Mouse (Mus musculus): ENCODE measurements around the gene Duxf3.
"Not testable (repeated sequence)": the region's sequence is repeated elsewhere in the genome, so short reads cannot be mapped to it uniquely, and the experiment has no call there.

Duxf3 gene

DNA sequence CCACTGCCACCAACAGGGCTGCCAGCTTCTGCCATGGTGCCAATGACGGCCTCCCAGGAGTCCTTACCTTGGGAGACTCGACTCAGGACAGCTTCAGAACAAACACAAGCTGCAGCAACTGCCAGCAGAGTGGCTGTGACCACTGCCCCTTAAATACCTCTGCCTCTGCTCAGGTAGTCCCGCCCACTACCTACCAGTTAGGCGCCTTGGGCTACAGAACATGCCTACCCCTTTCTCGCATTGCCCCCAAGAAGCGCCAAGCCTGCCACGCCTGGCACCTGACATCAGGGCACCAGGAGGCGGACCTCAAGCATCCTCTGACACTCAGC, at the start of gene Duxf3:
TSS of gene Duxf3 (minus strand) at position 35 of the 329 bp plus-strand sequence.
- peak; percentile 9 for DNase-seq (ENCODE audit: low spot score)

DNA sequence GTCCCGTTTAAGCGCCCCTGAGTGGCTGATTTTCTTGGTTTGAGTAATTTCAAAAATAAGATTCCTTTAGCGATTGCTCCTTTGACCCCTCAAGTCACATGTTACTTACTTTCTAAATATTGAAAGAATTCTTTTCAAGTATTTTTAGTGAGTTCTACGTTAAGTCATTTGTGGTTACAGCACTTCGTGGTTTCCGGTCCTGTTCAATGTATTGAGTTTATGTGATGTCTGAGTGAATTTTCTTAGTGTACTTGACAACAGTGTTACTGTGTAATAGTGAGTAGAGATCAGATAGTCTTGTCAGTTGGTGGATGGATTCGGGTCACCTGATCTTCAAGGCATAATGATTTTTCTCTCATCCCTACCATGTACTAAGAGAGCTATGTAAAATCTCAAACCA, 49.8 kb upstream of the Duxf3 start:
- DNase-seq (ENCODE audit: low spot score), result no peak

DNA sequence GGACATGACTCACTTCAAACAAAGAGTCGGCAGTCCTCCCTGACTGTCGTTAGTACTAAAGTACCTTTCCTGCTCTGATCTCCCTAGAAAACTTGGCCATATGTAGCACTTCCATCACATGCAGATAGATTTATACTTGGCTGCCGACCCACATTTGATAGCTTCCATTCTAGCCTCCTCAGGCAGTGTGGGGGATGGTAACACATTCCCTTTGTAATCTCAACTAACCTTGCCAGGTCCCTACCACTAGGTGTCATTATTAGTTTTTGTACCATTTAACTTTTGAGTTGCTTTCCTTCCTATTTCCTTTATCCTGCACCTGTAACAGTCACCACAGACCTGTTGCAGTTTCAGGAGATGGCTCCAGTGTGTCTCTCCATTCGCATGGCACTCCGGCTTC, 26.0 kb upstream of the Duxf3 start:
- peak; percentile 11 for DNase-seq (ENCODE audit: low spot score)

- peak; percentile 78 for DNase-seq (ENCODE audit: low spot score)
Observed at GRCm38 (mm10) chr10:58255954-58256353, 23.5 kb upstream of the Duxf3 start.

- DNase-seq (ENCODE audit: low spot score), result peak; percentile 97
Observed at GRCm38 (mm10) chr10:58255213-58255892, 22.9 kb upstream of the Duxf3 start, which contains the start of gene Gcc2. Gcc2 (plus strand) TSS chr10:58255497.

DNA sequence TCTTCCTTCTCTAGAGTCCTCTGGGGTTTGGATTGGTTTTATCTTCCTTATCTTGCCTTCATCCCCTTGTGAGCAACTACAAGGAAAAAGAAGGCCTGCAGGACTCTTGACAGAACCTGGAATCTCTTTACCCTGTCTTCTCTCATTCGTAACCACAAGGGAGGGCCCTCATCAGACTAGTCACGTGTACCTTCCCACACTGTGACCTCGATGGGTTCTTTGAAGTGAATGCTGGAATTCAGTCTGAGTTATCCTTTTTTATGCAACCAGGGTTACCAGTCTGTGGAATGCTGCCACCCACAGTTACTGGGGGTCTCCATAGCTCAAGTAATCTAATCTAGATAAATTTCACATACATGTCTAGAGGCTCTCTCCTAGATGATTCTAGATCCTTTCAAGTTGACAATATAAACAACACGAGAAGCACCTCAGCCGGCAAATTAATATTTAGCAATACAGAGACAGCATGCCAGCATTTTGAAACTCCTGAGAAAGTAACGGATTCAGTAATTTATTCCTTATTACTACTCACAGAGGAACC, 22.2 kb upstream of the Duxf3 start:
- no peak for DNase-seq (ENCODE audit: low spot score)

- no peak for DNase-seq (ENCODE audit: low spot score)
Observed at GRCm38 (mm10) chr10:58249535-58249934, 17.1 kb upstream of the Duxf3 start.

DNA sequence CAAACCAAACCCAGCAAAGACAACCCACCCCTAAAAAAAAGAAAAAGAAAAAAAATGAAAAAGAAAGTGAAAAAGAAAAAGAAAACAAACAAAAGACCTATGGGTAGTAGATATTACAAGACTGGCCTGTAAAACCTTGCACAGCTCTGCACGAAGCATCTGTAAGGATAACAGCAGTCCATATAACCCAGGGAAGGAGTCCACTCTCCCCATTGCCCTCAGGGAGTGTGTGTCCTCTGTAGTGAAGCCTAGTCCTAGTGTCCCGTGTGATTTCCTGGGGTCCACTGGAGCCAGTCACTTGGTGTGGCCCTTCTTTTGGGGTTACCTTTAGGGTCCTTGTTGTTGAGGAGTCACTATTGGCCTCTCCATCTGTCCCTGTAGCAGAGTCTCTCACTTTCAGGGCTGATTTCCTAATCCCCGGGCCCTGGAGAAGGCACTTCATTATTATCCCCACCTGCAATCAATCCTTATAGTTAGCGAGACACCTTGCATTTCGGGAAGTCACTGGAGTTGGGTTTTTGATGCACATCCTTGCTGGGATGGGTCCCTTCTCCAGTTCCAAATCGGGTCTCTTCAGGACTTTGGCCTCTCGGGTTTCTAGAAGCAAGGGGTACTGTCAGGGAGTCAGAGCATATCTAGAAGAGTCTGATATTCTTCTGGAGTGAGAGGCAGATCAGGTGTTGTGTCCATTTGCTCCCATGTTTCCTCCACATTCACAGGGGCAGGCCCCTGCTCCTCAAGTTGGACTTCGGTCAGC, 6.7 kb upstream of the Duxf3 start:
- not testable (repeated sequence) for DNase-seq (ENCODE audit: low spot score)

DNA sequence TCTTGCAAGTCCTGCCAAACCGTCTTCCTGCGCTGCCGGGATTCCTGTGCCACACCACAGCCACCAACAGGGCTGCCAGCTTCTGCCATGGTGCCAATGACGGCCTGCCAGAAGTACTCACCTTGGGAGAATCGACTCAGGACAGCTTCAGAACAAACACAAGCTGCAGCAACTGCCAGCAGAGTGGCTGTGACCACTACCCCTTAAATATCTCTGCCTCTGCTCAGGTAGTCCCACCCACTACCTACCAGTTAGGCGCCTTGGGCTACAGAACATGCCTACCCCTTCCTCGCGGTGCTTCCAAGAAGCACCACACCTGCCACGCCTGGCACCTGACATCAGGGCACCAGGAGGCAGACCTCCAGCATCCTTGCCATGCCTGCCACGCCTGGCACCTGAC, 4.1 kb upstream of the Duxf3 start, which contains the start of gene Gm4981:
TSS of gene Gm4981 (minus strand) at position 89 of the 400 bp plus-strand sequence.
- DNase-seq (ENCODE audit: low spot score), result no peak

- DNase-seq (ENCODE audit: low spot score), result peak; percentile 13
Observed at GRCm38 (mm10) chr10:58234985-58235384, 2.5 kb upstream of the Duxf3 start.

GRCm38 (mm10) chr10:58233740-58234121, 1.3 kb upstream of the Duxf3 start:
- peak; percentile 15 for DNase-seq (ENCODE audit: low spot score)

DNA sequence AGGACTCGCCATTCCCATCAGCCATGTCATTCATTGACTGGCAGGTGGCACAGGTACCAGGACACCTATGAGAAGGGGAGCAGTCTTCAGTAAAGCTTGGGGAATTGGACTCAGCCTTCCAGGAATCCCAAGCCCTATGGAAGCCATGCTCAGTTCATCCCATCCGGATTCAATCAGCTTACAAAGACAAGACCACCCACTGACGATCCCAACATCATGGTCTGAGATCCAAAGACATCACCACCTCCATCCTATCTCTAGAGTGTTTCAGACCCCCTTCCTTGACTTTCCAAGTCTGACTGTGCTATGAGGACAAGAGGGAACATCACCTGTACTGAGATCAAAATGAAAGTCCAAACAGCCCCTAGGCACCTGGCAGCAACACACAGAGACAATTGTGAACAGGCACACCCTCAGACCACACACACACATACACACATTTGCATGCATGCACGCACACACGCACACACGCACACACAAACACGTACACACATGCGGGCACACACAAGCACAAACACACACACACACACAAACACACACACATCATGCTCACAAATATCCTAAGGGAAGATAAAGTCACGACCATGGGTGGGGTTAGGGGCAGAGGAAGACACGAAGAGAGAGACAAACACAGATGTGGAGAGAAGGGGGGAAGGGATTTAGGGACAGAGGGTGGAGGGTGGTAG, 722 bp upstream of the Duxf3 start:
- peak; percentile 16 for DNase-seq (ENCODE audit: low spot score)

DNA sequence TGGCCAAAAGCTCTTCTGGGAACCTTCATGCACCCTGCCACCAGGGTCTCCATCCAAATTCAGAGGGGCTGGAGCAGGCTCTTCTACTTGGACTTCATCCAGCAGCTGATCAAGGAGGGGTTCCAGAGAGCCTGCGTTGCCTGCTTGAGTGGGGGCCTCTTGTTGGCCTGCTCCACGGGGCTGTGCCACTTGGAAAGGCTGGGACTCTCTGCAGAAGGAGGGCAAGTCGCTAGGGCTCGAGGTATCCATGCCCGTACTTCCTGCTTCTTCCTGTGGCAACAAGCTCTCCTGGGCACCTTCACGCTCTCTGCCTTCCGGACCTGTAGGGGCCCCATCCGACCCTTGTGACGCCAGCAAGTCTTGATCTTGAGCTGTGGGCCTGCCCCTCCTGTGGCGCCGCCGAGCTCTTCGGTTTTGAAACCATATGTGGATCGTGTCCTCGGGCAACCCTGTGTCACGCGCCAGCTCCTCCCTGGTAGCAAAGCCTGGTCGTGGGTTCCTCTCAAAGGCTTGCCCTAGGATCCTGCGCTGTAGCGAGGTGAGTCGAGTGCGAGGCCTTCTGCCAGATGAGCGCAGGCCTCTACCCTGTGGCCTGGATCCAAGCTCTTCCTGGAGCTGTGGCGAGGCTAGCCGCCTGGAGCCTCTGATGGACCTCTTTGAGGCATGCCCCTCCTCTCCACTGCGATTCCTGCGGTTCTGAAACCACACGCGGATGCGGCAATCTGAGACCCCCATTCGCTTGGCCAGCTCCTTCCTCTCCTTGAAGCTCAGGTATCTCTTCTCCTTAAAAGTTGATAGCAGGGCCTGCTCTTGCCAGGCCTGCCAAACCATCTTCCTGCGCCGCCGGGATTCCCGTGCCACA, 465 bp downstream of the Duxf3 start:
- peak; percentile 72 for DNase-seq (ENCODE audit: low spot score)

DNA sequence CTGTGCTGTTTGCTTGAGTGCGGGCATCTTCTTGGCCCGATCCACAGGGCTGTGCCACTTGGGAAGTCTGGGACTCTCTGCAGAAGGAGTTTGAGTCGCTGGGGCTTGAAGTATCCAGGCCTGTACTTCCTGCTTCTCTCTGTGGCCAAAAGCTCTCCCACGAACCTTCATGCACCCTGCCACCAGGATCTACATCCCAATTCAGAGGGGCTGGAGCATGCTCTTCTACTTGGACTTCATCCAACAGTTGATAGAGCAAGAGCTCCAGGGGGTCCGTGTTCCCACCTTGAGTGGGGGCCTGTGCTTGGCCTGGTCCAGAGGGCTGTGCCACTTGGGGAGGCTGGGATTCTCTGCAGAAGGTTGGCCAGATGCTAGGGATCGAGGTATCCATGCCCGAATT, 1.4 kb downstream of the Duxf3 start:
- DNase-seq (ENCODE audit: low spot score), result peak; percentile 33

DNA sequence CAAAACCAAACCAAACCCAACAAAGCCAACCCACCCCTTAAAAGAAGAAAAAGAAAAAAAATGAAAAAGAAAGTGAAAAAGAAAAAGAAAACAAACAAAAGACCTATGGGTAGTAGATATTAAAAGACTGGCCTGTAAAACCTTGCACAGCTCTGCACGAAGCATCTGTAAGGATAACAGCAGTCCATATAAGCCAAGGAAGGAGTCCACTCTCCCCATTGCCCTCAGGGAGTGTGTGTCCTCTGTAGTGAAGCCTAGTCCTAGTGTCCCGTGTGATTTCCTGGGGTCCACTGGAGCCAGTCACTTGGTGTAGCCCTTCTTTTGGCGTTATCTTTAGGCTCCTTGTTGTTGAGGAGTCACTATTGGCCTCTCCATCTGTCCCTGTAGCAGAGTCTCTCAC, 2.5 kb downstream of the Duxf3 start:
- DNase-seq (ENCODE audit: low spot score), result peak; percentile 2

DNA sequence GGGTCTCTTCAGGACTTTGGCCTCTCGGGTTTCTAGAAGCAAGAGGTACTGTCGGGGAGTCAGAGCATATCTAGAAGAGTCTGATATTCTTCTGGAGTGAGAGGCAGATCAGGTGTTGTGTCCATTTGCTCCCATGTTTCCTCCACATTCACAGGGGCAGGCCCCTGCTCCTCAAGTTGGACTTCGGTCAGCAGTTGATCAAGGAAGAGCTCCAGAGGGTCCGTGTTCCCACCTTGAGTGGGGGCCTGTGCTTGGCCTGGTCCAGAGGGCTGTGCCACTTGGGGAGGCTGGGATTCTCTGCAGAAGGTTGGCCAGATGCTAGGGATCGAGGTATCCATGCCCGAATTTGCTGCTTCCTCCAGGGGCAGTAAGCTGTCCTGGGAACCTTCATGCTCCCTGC, 4.7 kb downstream of the Duxf3 start:
- DNase-seq (ENCODE audit: low spot score), result peak; percentile 10

- DNase-seq (ENCODE audit: low spot score), result peak; percentile 20
Observed at GRCm38 (mm10) chr10:58226357-58226756, 6.1 kb downstream of the Duxf3 start.

DNA sequence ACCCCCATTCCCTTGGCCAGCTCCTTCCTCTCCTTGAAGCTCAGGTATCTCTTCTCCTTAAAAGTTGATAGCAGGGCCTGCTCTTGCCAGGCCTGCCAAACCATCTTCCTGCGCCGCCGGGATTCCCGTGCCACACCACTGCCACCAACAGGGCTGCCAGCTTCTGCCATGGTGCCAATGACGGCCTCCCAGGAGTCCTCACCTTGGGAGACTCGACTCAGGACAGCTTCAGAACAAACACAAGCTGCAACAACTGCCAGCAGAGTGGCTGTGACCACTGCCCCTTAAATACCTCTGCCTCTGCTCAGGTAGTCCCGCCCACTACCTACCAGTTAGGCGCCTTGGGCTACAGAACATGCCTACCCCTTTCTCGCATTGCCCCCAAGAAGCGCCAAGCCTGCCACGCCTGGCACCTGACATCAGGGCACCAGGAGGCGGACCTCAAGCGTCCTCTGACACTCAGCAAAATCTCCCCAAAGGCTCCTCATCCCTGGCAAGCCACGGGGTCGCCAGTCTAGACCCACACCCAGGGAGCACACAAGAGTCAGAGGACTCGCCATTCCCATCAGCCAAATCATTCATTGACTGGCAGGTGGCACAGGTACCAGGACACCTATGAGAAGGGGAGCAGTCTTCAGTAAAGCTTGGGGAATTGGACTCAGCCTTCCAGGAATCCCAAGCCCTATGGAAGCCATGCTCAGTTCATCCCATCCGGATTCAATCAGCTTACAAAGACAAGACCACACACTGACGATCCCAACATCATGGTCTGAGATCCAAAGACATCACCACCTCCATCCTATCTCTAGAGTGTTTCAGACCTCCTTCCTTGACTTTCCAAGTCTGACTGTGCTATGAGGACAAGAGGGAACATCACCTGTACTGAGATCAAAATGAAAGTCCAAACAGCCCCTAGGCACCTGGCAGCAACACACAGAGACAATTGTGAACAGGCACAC, 7.4 kb downstream of the Duxf3 start, which contains the start of gene AW822073:
TSS of gene AW822073 (minus strand) at position 104 of the 959 bp plus-strand sequence.
- DNase-seq (ENCODE audit: low spot score), result peak; percentile 42

GRCm38 (mm10) chr10:58223972-58224805, 8.3 kb downstream of the Duxf3 start:
- DNase-seq (ENCODE audit: low spot score), result peak; percentile 60

Measured in lung, postnatal 25 days (tissue).